Mouse (Mus musculus): ENCODE results near the gene Vps4b.

Gene Vps4b

DNA sequence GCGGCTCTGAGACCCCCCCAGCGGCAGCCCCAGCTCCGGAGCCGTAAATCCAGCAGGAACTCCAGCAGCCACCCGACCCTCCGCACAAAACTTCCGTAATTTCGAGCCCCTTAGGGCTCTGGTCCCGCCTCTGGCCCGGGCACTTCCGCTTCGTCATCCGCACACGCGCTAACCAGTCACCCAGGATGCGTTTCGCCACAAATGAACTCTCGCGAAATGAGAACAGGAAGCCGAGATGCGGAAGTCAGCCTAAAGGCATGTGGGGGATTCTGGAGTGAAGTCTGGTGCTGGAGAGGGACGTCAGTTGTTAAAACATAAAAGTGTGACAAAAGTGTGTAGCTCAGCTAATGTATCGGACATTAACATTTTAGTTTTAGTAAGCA lies at the start of gene Vps4b:
TSS of gene Vps4b (minus strand) at position 187 of the 383 bp plus-strand sequence.
- DNase-seq, result peak; percentile 91

DNA sequence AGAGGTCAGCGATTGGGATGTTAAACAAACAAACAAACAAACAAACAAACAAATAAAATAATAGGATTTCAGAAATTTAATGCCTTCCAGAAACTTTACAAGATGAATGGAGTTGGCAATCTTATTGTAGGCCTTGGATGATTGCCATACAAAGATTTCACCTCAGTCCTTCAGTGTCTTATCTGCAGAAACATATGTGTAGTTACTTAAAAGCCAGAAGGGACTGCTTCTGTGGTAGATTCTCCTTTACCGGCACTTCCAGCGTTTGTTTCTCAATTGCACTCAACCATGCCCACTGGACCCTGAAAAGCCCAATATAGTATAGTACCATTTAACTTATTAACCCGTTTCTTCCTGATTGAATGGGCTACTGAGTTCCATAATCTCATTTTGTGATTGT lies 32.3 kb upstream of the Vps4b start:
- DNase-seq, result no peak

DNA sequence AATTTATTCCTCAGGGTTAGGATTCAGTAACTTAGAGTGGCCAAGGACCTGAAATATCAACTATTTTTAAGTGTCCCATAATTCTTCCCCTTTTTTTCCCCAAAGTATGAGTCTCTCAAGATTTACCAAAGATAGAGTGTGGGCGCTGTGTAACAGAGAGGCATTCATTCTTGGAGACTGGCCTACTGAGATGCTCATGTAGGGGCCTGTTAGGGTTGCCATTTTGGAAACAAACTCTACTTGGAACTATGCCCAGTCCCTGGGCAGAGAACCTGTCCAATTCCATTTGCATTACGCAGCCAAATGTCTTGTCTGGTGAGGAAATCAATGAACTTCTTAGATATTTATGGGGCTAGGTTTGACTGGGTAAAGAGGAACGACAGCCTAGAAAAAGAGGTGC lies 25.8 kb upstream of the Vps4b start:
- DNase-seq, result no peak

DNA sequence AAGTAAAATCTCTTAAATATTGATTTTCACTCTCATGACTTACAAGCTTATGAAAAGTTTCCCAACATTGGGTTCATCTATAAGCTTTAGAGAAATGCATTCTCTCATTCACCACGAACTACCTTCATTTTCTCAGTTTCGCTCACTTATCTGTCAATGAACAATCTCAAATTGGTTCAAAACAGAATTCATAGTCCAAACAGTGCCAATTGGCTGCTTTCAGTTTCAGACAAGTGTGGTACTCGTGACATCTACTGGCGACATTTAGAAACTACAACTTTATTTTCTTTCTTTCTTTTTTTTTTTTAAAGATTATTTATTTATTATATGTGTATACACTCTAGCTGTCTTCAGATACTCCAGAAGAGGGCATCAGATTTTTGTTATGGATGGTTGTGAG lies 21.8 kb upstream of the Vps4b start:
- DNase-seq, result no peak

DNA sequence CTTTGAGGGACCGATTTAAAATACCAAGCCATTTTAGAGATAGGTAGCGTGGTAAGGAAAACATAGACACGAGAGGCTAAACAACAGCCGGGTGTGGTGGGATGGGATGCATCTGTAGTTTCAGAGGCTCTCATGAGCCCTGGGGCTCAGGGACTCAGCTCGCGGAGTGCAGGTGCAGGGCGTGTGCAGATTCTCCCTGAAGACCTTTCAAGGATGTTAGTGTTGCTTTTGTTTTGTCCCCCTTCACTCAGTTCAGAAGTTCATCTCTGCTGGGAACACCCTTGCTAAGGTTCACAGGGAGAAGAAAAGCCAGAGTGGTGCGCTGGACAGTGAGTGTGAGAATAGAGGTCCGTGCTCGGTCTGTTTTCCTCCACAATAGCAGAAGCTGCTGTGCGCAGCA lies 20.2 kb upstream of the Vps4b start:
- DNase-seq, result peak; percentile 47

DNA sequence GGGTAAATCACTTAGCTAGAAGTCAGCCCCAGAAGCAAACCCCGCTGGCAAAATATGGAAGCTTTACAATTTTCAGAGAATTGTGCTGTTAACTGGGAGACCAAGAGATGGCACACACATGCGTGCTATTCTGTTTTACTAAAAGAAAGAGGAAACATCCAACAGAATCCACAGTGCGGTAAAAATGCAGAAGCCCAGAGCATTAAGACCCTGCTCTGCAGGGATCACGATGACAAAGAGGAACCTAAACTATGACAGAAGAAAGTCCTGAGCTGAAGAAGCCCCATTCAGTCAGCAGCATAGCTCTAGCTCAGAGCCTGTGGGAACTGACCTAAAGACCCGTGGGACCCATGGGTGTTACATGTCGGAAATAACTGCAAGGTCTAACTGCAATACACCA lies 18.7 kb upstream of the Vps4b start:
- no peak for DNase-seq

DNA sequence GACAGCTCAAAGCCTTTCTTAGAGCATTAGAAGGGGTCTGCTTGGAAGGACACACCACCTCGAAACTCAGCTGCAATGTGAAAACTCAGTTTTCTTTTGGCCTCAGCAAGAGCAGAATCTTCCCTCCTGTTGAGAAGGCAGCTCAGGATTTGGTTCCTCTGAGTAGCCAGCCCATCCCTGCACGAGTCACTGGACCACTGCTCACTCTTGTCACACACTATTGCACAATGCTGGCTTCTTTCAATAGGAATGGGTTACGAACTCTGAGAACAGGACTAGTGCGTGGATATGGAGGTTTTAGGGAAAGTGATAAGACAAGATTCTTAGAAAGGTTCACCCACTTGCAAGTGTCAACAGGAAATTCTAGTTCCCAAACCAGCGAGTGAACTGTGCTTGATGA lies 18.3 kb upstream of the Vps4b start:
- DNase-seq, result no peak

DNA sequence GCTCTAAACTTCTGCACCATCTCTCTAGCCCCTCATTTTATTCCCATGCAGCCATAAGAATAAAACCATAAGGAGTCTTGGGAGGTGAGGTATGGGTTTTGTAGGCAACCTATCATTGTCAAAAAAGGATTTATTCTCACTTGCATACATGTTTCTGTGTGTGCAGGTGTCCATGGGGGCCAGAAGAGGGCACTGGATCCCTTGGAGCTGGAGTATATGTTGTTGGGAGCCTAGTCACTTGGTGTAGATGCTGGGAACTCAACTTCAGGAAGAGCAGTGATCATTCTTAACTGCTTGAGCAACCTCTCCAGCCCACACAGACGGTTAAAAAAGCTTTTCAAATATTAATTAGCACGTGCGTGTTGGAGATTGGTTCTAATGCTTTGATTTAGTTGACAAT lies 3.4 kb upstream of the Vps4b start:
- DNase-seq, result no peak

DNA sequence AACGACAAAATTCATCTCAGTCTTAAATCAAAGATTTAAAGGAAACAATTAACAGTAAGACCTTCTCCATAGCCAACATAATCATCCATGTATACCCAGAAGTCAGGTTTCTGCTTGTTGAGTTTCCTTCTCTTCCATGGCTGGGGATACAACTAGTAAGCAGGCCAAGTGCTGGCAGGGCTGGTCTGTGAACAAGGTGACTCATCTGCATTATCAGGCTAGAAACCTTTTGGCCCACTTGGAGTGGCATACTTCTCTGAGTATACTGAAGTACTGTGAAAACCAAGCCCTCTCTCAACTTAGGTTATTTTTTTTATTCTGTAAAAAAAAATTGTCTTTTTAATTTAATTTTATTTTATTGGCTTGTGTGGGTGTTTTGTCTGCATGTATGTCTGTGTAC lies 2.9 kb upstream of the Vps4b start:
- no peak for DNase-seq

DNA sequence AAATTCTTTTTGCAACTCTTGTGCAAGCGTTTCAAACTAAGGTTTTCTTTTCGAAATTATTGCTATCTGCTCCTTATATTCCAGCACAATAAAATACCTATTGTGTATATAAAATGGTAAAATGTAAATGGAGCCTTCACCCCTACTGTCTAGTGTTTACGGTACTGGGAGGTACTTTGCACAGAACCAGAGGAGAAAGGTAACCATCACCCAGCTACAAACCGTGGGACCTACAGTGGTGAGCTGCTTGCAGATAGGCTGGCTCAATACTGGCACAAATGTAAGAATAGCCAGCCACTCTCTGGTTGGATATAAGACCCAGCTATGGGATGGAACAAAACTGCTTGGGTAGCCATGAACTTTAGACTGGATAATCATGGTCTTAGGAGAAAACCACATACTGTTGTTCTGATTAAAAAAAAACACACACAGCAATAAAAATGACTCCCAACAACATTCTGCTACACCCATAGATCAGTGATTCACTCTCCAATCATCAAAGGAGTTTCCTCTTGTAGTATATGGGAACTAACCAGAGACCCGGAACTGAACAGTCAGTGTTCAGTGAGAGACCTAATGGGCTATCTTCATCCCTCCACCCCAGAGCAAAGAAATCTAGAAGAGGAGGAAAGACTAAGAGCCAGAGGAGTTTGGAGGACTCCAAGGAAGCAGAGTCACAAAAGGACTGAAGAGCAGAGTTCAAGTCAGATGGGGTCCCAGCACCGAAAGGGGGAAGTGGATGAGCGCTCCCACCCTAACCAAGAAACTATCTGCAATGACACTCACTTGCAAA lies 655 bp upstream of the Vps4b start:
- DNase-seq, result no peak

DNA sequence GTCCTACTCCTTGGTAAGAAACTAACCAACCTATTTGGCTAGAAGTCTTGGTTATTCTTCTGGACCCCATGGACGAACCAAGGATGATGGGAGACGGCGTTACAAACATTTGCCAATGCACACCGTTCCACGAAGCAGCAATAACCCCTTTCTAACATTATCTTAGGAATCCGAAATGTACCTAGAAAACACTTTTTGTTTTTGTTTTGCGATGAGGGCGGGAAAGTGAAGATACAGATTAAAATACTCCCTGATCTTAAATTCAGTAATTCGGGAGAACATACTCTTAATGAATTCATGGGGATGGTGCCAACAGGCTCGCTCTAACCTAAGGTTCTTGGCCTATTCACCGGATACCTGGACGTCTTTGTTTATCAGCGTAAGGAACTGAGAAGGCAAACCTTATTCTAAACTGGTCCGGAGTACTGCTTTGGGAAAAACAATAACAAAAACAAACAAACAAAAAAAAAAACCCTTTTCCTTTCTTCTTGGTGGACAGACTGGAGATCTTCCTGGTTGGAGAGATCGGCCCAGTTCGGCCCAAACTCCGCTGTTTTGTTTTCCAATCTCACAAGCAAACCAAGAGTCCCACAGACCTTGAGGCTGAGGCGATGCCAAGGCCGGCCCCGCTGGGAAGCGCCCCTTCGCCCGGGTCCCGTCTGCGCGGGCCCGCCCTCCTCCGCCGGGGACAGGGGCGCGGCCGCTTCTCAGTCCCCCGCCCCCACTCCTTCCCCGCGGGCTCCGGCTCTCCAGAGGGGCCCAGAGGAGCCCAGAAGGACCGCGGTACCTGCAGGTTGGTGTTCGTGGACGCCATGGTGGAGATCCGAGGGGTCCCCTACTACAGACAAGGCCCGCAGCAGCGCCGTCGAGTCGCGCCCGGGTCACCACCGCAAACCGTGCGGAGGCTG lies 640 bp downstream of the Vps4b start:
- peak; percentile 70 for DNase-seq

DNA sequence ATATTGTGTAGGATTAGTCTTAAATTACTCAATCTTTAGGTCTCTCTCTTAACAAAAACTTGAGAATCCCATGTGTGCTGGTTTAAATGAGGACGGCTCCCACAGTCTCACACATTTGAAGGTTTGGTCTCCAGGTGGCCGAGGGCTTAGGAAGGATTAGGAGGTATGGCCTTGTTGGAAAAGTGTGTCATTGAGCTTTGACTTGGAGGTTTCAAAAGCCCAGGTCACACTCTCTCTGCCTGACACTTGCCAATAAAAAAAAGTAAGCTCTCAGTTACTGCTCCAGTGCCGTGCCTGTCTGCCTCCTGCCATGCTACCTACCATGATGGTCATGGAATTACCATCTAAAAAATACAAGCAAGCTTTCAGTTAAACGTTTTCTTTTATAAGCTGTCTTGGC lies 21.6 kb downstream of the Vps4b start:
- DNase-seq, result no peak

DNA sequence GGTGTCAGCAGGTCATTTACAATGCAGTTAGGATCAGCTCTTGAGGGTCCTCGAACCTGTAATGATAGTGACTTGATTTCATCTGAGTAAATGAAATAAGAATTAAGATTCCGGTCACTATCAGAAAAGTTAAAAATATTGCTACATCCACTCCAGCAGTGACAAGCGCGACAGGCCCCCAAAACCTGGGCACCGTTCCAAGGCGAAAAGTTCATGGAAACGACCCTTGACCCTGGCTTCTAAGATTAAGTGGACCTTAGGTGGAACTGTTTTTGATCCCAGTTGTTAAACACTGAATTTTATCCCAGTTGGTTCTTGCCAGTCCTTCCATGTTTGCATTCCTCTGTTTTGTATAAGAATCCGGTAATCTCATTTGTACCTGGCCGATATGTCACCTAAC lies 22.4 kb downstream of the Vps4b start:
- DNase-seq, result no peak

DNA sequence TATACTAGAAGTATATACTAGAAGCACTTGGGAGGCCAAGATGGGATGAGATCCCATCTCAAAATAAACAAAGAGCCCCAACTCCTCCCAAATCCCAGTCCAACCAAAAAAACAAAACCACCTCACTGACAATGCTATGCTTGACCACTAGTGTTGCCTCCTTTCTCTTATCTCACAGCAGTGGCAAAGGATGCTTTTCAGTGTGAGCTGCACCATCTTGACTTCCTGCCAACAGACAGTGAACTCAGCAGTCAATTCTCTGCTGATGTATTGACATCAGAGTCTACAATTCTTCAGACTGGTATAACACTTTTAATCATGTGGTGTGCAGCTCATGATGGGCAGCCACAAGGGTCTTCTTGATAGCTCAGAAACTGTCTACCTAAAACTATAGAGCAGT lies 27.8 kb downstream of the Vps4b start:
- no peak for DNase-seq

DNA sequence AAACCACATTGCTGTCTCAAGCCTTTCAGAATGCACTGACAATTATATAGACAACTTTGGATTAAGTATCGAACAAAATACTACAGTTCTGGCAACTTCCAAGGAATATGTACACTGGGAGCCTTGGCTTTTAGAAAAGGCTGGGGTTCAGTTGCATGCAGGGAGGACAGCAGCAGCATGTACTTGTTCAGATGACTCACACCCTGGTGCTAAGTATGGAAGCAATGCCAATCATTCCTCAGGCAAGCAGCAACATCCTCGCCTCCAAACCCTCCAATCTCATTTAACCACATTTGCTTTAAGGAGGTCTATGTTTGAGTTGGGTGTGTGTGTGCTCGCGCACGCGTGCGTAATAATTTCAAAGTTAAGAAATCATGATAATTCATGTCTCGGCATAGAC lies 30.8 kb downstream of the Vps4b start:
- no peak for DNase-seq

DNA sequence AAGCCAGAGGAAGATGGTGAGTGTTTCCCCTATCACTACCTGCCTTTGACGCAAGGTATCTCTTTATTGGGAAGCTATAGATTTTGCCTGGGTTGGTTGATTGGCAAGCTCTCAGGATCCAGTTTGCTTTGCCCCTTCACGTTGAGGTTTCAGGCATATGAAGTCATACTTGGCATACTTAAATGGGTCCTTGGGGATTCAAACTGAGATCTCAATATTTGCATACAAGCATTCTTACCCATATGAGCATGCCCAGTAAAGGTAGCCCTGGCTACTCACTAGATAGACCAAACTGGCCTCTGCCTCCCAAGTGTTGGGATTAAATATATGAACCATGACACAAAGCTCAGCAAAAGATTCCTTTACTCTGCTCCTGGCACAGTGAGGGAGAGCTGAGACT lies 31.7 kb downstream of the Vps4b start:
- no peak for DNase-seq

DNA sequence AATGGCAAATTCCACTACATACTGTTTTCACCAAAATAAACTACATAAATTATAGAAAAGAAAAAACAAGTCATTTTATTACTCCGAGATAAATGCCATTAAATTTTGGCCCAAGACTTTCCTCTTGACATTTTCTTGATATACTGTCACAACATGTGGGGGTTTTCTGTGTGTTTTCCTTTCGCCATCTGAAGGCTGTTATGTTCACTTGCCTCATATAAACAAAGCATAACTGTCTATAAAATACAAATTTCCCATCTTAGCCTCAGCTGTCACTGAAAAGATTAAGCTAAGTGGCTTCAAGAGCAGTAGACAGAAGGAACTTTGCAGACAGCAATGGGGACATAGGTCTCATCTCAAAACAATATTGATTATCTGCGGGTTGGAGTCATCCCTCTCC lies 32.2 kb downstream of the Vps4b start:
- no peak for DNase-seq

DNA sequence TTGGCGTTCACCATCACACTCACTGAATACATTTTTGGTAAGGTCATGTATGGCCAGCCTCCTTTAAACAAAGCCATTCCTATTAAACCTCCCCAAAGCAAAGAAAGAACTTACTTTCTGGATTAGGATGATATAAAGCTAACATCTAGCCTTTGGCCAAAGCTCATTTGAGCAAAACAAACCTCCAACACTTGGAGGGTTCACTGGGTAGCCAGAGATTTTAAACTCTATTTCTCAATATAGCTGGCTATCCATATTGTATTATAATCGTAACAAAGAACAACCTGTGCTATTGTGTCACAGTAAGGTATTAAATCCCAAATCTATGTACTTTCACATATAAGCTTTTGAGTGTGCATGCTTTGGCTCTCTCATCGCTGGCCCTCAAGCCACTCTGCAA lies 35.8 kb downstream of the Vps4b start:
- DNase-seq, result no peak

DNA sequence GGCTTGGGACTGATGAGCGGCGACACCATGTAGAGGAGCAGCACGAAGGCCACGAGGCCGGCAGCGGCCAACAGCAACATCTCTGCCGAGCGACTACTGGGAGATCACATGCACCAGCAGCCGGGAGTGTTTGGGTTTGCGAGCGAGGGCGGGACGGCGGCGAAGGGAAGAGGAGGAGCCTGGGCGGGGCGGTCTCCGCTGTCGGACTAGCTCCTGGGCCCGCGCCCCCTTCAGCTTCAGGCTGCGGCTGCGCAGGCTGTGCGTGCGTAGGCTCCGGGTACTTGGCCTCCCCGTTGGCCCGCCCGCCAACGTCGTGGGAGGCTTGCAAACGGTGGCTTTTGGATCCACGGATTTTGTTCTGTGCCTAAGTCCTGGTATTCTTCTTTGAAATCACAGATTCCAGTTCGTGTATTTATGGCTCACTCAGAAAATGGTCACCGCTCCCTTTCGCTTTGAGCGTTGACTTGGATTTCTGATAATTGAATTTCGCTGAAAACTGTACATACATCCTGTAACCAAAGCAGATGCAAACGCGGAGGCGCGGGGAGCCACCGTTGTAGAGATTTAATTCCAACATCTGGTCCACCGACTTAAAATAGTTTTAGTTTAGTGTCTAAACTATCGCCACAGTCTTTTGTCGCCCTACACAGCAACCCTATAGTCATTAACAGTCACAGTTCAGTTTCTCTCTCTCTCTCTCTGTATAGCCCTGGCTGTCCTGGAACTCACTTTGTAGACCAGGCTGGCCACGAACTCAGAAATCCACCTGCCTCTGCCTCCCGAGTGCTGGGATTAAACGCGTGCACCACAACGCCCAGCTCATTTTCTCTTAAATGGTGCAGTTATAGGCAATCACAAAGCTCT lies 36.7 kb downstream of the Vps4b start, which contains the start of gene Kdsr:
TSS of gene Kdsr (minus strand) at position 156 of the 864 bp plus-strand sequence.
- DNase-seq, result peak; percentile 97

DNA sequence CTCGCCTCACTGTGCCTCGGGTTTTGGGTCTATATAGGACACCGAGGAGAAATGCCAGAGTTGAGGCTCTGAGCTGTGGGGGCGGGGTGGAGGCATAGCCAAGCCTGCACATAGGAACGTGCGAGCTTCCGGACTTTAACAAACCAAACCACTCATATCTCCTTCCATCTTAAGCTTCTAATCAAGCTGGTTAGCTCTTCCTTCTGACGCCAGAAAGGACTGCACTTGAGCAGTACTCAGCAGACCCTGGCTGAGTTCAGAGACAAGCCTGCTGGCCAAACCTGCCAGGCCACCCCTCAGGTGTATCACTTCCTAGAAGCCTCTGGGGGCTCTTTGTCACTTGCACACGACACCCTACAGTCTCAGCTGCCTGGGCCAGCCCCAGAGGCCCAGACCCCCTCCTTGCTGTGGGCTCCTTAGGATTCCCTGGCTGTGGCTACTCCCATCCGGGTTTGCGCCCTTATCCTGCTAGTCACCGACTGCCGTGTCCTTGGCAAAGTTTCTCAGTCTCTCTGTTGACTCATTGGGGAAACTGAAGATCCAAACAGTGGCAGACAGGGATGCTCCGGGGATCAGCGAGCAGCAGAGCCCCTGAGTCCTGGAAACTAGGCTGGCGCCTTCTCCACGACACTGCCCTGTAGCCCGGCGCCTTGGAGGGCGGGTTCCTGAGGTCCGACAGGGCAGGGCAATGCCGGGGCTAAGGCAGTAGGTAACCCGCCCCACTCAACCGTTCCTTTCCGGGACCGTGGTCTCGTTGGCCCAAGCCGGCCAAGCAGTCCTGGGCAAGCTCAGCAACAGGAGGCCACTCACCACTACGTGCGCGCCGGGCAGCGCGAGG lies 37.6 kb downstream of the Vps4b start:
- DNase-seq, result peak; percentile 64

DNA sequence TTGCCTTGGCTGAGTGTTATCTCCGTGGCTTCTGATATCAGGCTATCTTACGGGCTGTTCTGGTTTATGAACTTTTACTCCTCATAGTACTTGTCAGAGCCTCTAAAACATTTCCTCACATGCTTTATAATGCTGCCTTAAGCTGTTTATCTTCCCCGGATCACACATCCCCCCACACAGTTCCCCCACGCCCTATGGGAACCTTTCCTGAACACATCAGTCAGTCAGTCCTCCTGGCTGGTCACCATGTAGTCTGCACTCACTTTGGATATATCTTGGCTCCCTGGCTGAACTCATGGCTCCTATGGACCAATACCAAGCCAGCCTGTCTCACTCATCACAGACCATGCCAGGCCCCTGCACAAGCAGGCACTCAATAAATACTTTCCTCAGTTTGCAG lies 39.9 kb downstream of the Vps4b start:
- no peak for DNase-seq

DNA sequence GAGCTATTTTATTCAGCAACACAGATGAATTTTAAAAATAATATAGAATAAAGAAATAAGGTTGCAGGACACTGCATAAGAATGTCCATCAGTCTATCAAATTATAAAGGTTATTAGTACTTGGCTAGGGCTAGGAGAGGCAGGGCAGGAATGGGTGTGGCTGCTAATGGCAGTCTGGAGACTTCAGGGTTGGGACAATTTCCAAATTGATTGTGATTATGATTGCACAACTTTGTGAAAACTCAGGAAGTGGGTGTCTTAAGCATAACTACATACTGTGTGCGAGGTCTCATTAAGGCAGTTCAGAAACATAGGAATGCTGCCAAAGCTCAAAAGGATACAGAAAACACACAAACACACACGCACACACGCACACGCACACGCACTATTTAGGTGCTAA lies 44.5 kb downstream of the Vps4b start:
- no peak for DNase-seq

All from thymus, postnatal 4 days (tissue).